Mouse (Mus musculus) erythroblast, embryonic 14.5 days (primary cell): Measurements from ENCODE around the gene Lrig1.

Experiments used
- GATA1 ChIP-seq: IDR thresholded peaks from 2 replicates; pipeline ENCODE4 v1.6.1; 2012; ENCODE audit warnings: low read length, inconsistent platforms, mixed read lengths
- TAL1 ChIP-seq: IDR thresholded peaks from 3 replicates; pipeline ENCODE4 v1.6.1; 2012; ENCODE audit warnings: low read length, inconsistent platforms, mixed read lengths

DNA sequence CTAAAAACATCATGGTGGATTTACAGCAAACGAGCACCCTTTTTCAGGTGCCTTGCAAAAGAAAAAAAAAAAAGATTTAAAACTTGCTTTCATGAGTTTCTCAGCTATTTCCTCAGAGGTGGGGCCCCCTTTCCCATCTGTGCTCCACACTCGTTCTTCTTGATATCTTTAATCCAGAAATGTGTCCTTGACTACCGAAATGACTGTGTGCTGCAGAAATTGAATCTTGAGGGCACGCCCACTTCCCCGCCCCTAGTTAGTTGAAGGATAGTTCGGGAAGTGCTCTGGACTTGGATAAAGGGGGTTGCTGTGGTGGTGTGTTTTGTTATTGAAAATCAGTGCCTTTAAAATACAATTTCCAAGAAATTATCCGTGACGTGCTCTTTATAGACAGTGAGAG, 654 bp upstream of the Lrig1 start:
- TF ChIP-seq GATA1 (no peak), TAL1 (no peak)
